Mouse (Mus musculus): ENCODE data around the gene Coro2b.

The Coro2b gene

GRCm38 (mm10) chr9:62406423-62407013 is 130.3 kb downstream of the Coro2b start:
- H3K36me3 ChIP-seq (ENCODE audit: control insufficient read depth, insufficient read depth, low read length, poor library complexity, severe bottlenecking), result no peaks in the 10 kb centered on the region
- H3K27me3 ChIP-seq (ENCODE audit: control insufficient read depth, insufficient read depth, low read length, poor library complexity, severe bottlenecking), result no peaks in the 10 kb centered on the region
- no peak for DNase-seq (ENCODE audit: low read depth, low spot score)

DNA sequence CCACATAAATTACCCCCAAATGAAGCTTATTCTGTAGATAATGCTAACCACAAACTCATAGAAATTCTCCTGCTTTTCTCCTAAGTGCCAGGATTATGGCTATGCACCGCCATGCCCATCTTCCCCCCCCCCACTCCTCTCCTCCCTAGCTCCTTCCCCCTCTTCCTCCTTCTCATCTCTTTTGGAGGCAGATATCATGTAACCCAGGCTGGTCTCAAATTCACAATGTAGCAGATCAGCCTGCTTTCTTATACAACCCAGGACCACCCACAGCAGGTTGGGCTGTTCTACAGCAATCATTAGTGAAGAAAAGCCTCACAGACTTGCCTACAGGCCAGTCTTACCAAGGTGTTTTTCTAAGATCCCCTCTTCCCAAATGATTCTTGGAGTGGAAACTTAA is 135.3 kb downstream of the Coro2b start:
- Histone ChIP-seq H3K27me3 (ENCODE audit: control insufficient read depth, insufficient read depth, low read length, poor library complexity, severe bottlenecking) (no peaks in the 10 kb centered on the region), H3K36me3 (ENCODE audit: control insufficient read depth, insufficient read depth, low read length, poor library complexity, severe bottlenecking) (no peaks in the 10 kb centered on the region)
- no peak for DNase-seq (ENCODE audit: low read depth, low spot score)

GRCm38 (mm10) chr9:62400531-62401170 is 136.2 kb downstream of the Coro2b start:
- no peak for DNase-seq (ENCODE audit: low read depth, low spot score)
- Histone ChIP-seq H3K27me3 (ENCODE audit: control insufficient read depth, insufficient read depth, low read length, poor library complexity, severe bottlenecking) (no peaks in the 10 kb centered on the region), H3K36me3 (ENCODE audit: control insufficient read depth, insufficient read depth, low read length, poor library complexity, severe bottlenecking) (no peaks in the 10 kb centered on the region)

GRCm38 (mm10) chr9:62394163-62394562 is 142.7 kb downstream of the Coro2b start:
- H3K36me3 ChIP-seq (ENCODE audit: control insufficient read depth, insufficient read depth, low read length, poor library complexity, severe bottlenecking), result no peaks in the 10 kb centered on the region
- no peaks in the 10 kb centered on the region for H3K27me3 ChIP-seq (ENCODE audit: control insufficient read depth, insufficient read depth, low read length, poor library complexity, severe bottlenecking)
- no peak for DNase-seq (ENCODE audit: low read depth, low spot score)

GRCm38 (mm10) chr9:62393531-62393930 is 143.3 kb downstream of the Coro2b start:
- DNase-seq (ENCODE audit: low read depth, low spot score), result no peak
- Histone ChIP-seq H3K36me3 (ENCODE audit: control insufficient read depth, insufficient read depth, low read length, poor library complexity, severe bottlenecking) (no peaks in the 10 kb centered on the region), H3K27me3 (ENCODE audit: control insufficient read depth, insufficient read depth, low read length, poor library complexity, severe bottlenecking) (no peaks in the 10 kb centered on the region)

GRCm38 (mm10) chr9:62389735-62390134 is 147.1 kb downstream of the Coro2b start:
- Histone ChIP-seq H3K36me3 (ENCODE audit: control insufficient read depth, insufficient read depth, low read length, poor library complexity, severe bottlenecking) (no peaks in the 10 kb centered on the region), H3K27me3 (ENCODE audit: control insufficient read depth, insufficient read depth, low read length, poor library complexity, severe bottlenecking) (no peaks in the 10 kb centered on the region)
- no peak for DNase-seq (ENCODE audit: low read depth, low spot score)

- no peaks in the 10 kb centered on the region for H3K36me3 ChIP-seq (ENCODE audit: control insufficient read depth, insufficient read depth, low read length, poor library complexity, severe bottlenecking)
- H3K27me3 ChIP-seq (ENCODE audit: control insufficient read depth, insufficient read depth, low read length, poor library complexity, severe bottlenecking), result no peaks in the 10 kb centered on the region
Measured at GRCm38 (mm10) chr9:62385727-62386518, 150.9 kb downstream of the Coro2b start.

DNA sequence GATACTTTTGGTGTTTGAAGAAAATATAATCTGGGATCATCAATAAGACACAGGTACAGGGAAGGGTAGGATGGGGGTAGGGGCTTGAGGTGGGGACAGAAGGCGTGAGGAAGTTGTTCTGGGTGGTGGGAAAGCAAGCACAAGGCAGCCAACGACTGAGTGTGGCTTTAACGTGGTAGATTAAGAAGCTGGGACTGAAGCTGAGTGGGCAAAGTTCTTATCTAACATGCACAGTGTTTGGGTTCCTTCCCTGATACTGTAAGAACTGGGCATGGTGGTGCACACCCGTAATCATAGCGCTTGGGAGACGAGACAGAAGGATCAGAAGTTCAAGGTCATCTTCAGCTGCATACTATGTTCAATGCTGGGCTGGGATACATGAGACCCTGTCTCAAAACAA is 151.8 kb downstream of the Coro2b start:
- no peak for DNase-seq (ENCODE audit: low read depth, low spot score)
- H3K36me3 ChIP-seq (ENCODE audit: control insufficient read depth, insufficient read depth, low read length, poor library complexity, severe bottlenecking), result no peaks in the 10 kb centered on the region
- no peaks in the 10 kb centered on the region for H3K27me3 ChIP-seq (ENCODE audit: control insufficient read depth, insufficient read depth, low read length, poor library complexity, severe bottlenecking)

More at GRCm38 (mm10) chr9:62385727-62386518, 150.9 kb downstream of the Coro2b start:
- no peak for DNase-seq (ENCODE audit: low read depth, low spot score)

DNA sequence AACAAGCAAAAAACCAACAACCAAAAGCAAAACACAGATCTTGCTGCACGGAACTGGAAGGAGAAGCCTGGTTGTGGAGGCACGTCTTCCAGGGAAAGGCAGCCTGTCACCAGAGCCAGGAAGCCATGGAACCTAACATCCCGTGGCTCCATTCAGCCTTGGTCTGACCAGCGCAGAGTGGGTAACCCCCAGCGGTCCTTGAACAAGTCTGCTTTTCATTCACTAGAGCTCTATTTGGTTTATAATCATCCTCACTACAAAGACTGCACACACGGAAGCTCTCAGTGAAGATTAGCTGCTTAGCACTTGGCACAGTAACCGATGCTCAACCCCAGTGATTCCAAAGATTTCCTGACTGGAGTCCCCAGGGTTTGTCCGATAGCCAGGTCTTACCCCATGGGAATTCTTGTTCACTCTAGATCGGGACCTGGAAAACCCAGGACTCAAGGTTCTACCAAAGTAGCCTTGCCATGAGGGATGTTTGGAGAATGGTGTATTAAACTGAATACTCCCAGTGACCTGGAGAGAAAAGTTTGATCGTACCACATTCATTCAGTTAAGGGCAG is 154.2 kb downstream of the Coro2b start:
- DNase-seq (ENCODE audit: low read depth, low spot score), result no peak
- H3K27me3 ChIP-seq (ENCODE audit: control insufficient read depth, insufficient read depth, low read length, poor library complexity, severe bottlenecking), result no peaks in the 10 kb centered on the region
- H3K36me3 ChIP-seq (ENCODE audit: control insufficient read depth, insufficient read depth, low read length, poor library complexity, severe bottlenecking), result peaks cover 4% of the 10 kb centered on the region; the same call in 1 of the 2 replicates

GRCm38 (mm10) chr9:62381402-62381913 is 155.4 kb downstream of the Coro2b start:
- DNase-seq (ENCODE audit: low read depth, low spot score), result no peak
- H3K27me3 ChIP-seq (ENCODE audit: control insufficient read depth, insufficient read depth, low read length, poor library complexity, severe bottlenecking), result no peaks in the 10 kb centered on the region
- peaks cover 10% of the 10 kb centered on the region for H3K36me3 ChIP-seq (ENCODE audit: control insufficient read depth, insufficient read depth, low read length, poor library complexity, severe bottlenecking)

DNA sequence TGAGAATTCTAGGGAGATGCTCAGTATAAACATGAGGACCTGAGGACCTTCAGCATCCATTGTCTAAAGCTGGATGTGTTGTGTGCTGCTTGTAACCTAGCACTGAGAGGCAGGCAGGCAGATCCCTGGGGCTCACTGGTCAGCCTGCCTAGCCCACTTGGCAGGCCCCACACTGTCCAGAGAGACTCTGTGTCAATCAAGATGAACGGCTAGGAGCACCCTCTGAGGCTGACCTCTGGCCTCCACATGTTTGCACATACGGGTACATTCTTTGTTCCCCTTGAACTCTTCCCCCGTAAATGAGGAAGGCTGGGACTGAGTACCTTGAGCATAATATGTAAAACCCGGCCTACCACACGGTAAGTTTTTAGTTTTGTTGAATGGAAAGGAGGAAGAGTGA is 156.5 kb downstream of the Coro2b start:
- Histone ChIP-seq H3K27me3 (ENCODE audit: control insufficient read depth, insufficient read depth, low read length, poor library complexity, severe bottlenecking) (no peaks in the 10 kb centered on the region), H3K36me3 (ENCODE audit: control insufficient read depth, insufficient read depth, low read length, poor library complexity, severe bottlenecking) (peaks cover 12% of the 10 kb centered on the region)
- no peak for DNase-seq (ENCODE audit: low read depth, low spot score)

- DNase-seq (ENCODE audit: low read depth, low spot score), result no peak
- H3K36me3 ChIP-seq (ENCODE audit: control insufficient read depth, insufficient read depth, low read length, poor library complexity, severe bottlenecking), result peaks cover 14% of the 10 kb centered on the region
- H3K27me3 ChIP-seq (ENCODE audit: control insufficient read depth, insufficient read depth, low read length, poor library complexity, severe bottlenecking), result no peaks in the 10 kb centered on the region
Measured at GRCm38 (mm10) chr9:62377897-62378296, 158.9 kb downstream of the Coro2b start.

DNA sequence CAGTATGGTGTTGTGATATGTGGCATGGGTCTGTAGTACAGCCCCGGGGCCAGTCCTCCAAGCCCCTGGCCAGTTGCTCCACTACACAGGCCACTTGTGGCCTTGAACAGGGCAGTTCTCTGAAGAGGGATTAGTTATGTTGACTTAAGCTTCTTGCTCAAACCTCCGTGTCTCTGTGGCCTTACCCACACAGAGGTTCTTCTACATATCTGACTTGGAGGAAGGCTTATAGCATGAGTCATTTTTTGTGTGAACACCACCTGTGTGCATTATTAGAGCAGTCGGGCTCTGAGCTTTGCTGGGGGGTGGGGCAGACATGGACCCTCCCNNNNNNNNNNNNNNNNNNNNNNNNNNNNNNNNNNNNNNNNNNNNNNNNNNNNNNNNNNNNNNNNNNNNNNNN is 162.6 kb downstream of the Coro2b start:
- no peak for DNase-seq (ENCODE audit: low read depth, low spot score)
- Histone ChIP-seq H3K36me3 (ENCODE audit: control insufficient read depth, insufficient read depth, low read length, poor library complexity, severe bottlenecking) (peaks cover 14% of the 10 kb centered on the region), H3K27me3 (ENCODE audit: control insufficient read depth, insufficient read depth, low read length, poor library complexity, severe bottlenecking) (no peaks in the 10 kb centered on the region)

GRCm38 (mm10) chr9:62373222-62374123 is 163.4 kb downstream of the Coro2b start:
- Histone ChIP-seq H3K27me3 (ENCODE audit: control insufficient read depth, insufficient read depth, low read length, poor library complexity, severe bottlenecking) (no peaks in the 10 kb centered on the region), H3K36me3 (ENCODE audit: control insufficient read depth, insufficient read depth, low read length, poor library complexity, severe bottlenecking) (peaks cover 14% of the 10 kb centered on the region)
- DNase-seq (ENCODE audit: low read depth, low spot score), result peak; percentile 79

All from splenic B cell, adult 2 months (primary cell).